Mouse (Mus musculus): ENCODE measurements around the gene Ms4a14. TPM values are rescaled to one million over a fixed set of nuclear protein-coding genes. Genes with fewer than 3 reads are reported as not detected.

The Ms4a14 gene
- polyA plus RNA-seq, 1 experiment from 2014 or later = not detected

Other genes with a start within 250 kb of the Ms4a14 start
- 21.8 and 23.7 TPM in 2 replicates for gene Ms4a8a, start 233.4 kb downstream of the Ms4a14 start, polyA plus RNA-seq (2015; fragmentation: Nextera tagmentation; extraction: Ambion mirVana)
- gene 1700017D01Rik, start 183.6 kb downstream of the Ms4a14 start, polyA plus RNA-seq (2015; fragmentation: Nextera tagmentation; extraction: Ambion mirVana) = not detected in 2 replicates
- not detected in 2 replicates for gene 1700025F22Rik, start 149.1 kb downstream of the Ms4a14 start, polyA plus RNA-seq (2015; fragmentation: Nextera tagmentation; extraction: Ambion mirVana)
- not detected in 2 replicates for gene Ms4a13, start 117.7 kb downstream of the Ms4a14 start, polyA plus RNA-seq (2015; fragmentation: Nextera tagmentation; extraction: Ambion mirVana)
- gene Ms4a12, start 82.0 kb downstream of the Ms4a14 start, polyA plus RNA-seq (2015; fragmentation: Nextera tagmentation; extraction: Ambion mirVana) = 0.20 and 0.25 TPM in 2 replicates
- gene Ms4a1, start 48.2 kb downstream of the Ms4a14 start, polyA plus RNA-seq (2015; fragmentation: Nextera tagmentation; extraction: Ambion mirVana) = not detected in 2 replicates
- gene Ms4a5, start 30.6 kb downstream of the Ms4a14 start, polyA plus RNA-seq (2015; fragmentation: Nextera tagmentation; extraction: Ambion mirVana) = not detected in 2 replicates
- gene Ms4a7, start 21.7 kb upstream of the Ms4a14 start, polyA plus RNA-seq (2015; fragmentation: Nextera tagmentation; extraction: Ambion mirVana) = 4.9 and 5.0 TPM in 2 replicates
- gene Ms4a4a, start 61.1 kb upstream of the Ms4a14 start, polyA plus RNA-seq (2015; fragmentation: Nextera tagmentation; extraction: Ambion mirVana) = 7.8 and 8.0 TPM in 2 replicates
- gene Ms4a4c, start 90.3 kb upstream of the Ms4a14 start, polyA plus RNA-seq (2015; fragmentation: Nextera tagmentation; extraction: Ambion mirVana) = 1.6 and 2.4 TPM in 2 replicates
- gene Ms4a4b, start 129.1 kb upstream of the Ms4a14 start, polyA plus RNA-seq (2015; fragmentation: Nextera tagmentation; extraction: Ambion mirVana) = 0.46 and 0.53 TPM in 2 replicates
- 10.4 and 10.6 TPM in 2 replicates for gene Ms4a6c, start 154.9 kb upstream of the Ms4a14 start, polyA plus RNA-seq (2015; fragmentation: Nextera tagmentation; extraction: Ambion mirVana)
- 0.06 TPM in 1 of 2 replicates, not detected in the other for gene Gm8369, start 171.5 kb upstream of the Ms4a14 start, polyA plus RNA-seq (2015; fragmentation: Nextera tagmentation; extraction: Ambion mirVana)
- 6.8 and 8.4 TPM in 2 replicates for gene Ms4a6b, start 202.1 kb upstream of the Ms4a14 start, polyA plus RNA-seq (2015; fragmentation: Nextera tagmentation; extraction: Ambion mirVana)
- 2.8 and 4.0 TPM in 2 replicates for gene Ms4a4d, start 222.3 kb upstream of the Ms4a14 start, polyA plus RNA-seq (2015; fragmentation: Nextera tagmentation; extraction: Ambion mirVana)

Measured in intestine, embryonic 15.5 days (tissue).